30 mouse cellular contexts compared by ENCODE assay signal in genomic region chr5:118338186-118338585, GRCm38 (mm10).
"Had no signal": no experiment of that assay in that cellular context is flagged by ENCODE, and none has a peak within 500 bp of the region (broad histone marks: within the 10 kb centered on the region; RNA-seq: fewer than 3 reads in every experiment).

No protein-coding gene starts in this region.

- H3K4me1 ChIP-seq: hindbrain, embryonic 15.5 days had no signal

- H3K27ac ChIP-seq: heart, embryonic 13.5 days; heart, embryonic 15.5 days; hindbrain, embryonic 10.5 days; hindbrain, embryonic 12.5 days; hindbrain, embryonic 13.5 days; hindbrain, embryonic 14.5 days; hindbrain, embryonic 15.5 days; hindbrain, postnatal 0 days; intestine, embryonic 15.5 days; kidney, embryonic 15.5 days; kidney, postnatal 0 days; layer of hippocampus, adult 2 months; left cerebral cortex, adult 2 months had no signal

- DNase-seq: heart, postnatal 10 days; heart, postnatal 14 days; heart, postnatal 36 days; heart, postnatal 4 days; kidney, adult 11 months; kidney, adult 18-20 months; kidney, adult 2 months; kidney, adult 8-10 months; kidney, adult 9 months; kidney, postnatal 10 days; kidney, postnatal 14 days; kidney, postnatal 25 days; kidney, postnatal 36 days; kidney, postnatal 4 days; layer of hippocampus, adult 9-11 months; layer of hippocampus, postnatal 36 days had no signal

- H3K36me3 ChIP-seq: heart, embryonic 12.5 days; heart, embryonic 13.5 days; heart, embryonic 15.5 days; hindbrain, embryonic 10.5 days; hindbrain, embryonic 12.5 days; hindbrain, embryonic 13.5 days; hindbrain, embryonic 15.5 days; intestine, embryonic 15.5 days; kidney, embryonic 15.5 days had no signal

- H3K27me3 ChIP-seq: heart, embryonic 15.5 days; hindbrain, embryonic 15.5 days; intestine, embryonic 15.5 days had no signal

- H3K9me3 ChIP-seq: heart, embryonic 12.5 days; heart, embryonic 13.5 days; heart, embryonic 15.5 days; hindbrain, embryonic 10.5 days; hindbrain, embryonic 12.5 days; hindbrain, embryonic 13.5 days; hindbrain, embryonic 15.5 days; intestine, embryonic 15.5 days; kidney, embryonic 15.5 days had no signal

- H3K4me3 ChIP-seq: heart, embryonic 12.5 days; heart, embryonic 13.5 days; heart, embryonic 15.5 days; hindbrain, embryonic 10.5 days; hindbrain, embryonic 12.5 days; hindbrain, embryonic 13.5 days; hindbrain, embryonic 15.5 days; intestine, embryonic 15.5 days; kidney, embryonic 15.5 days; layer of hippocampus, adult 2 months; left cerebral cortex, adult 2 months had no signal
